Mouse (Mus musculus): ENCODE data around the gene Gnl2.

DNA sequence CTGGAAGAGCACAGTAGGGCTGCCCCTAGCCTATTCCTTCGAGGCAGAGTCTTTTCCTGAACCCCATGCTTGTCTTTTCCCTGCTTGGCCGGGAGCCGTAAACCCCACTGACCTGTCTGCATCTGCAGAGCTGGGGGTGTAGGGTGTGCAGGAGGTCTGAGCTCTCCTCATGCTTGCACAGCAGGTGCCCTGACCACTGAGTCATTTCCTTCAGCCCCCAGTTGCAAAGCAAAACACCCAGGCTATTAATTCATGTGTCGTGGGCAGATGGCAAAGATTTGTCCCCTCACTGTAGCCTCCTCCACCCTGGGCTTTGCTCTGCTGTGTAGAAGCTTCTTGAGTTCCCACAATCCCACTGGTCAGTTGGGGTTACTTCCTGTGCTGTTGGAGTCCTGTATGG, 81.0 kb downstream of the Gnl2 start:
- TF ChIP-seq CTCF (IDR thresholded peaks at IDR 0.05; ENCODE audit: borderline replicate concordance, insufficient read depth, low read length) = no peak
- no peak for TF ChIP-seq POLR2A (IDR thresholded peaks at IDR 0.05; ENCODE audit: low read depth, low read length)

Data from embryonic fibroblast, embryonic 13.5 days (primary cell).